Mouse (Mus musculus): Measurements from ENCODE around the gene Rasl12. TPM values are rescaled to one million over a fixed set of nuclear protein-coding genes. Genes with fewer than 3 reads are reported as not detected.

Gene Rasl12
- total and polyA plus RNA-seq, 2 experiments from 2014 or later, result 4.3 to 9.3 TPM

DNA sequence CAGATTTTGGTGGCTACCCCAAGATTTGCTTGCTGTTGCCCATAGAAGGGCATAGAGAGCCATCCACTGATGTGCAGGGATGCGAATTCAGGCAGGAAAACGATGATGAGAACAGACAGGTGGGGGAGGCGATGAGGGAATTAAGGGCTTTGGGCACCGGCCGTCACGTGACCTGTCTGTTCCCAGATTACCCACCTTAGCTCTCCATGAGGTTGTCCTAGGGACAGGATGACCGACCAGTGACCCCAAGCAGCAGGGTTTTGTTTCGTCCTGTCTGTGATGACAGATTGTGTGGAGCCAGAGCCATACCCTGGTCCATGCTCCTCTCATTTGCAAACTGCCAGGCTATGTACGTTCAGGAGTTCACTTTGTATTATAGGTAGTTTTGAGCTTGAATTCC, 34.6 kb upstream of the Rasl12 start:
- WGBS, result 76% methylated on average over 9 of the region's 9 CpGs
- Histone ChIP-seq H3K27ac (ENCODE audit: low read depth, low read length) (no peak overlapping the region), H3K9me3 (ENCODE audit: low read length) (no peaks in the 10 kb centered on the region), H3K4me2 (ENCODE audit: low read depth, low read length, poor library complexity, severe bottlenecking) (no peak overlapping the region), H3K27me3 (ENCODE audit: insufficient read depth, low read length) (no peaks in the 10 kb centered on the region), H3K4me3 (ENCODE audit: low read depth, low read length) (no peak overlapping the region), H3K9ac (replicated peaks; ENCODE audit: low read length, poor library complexity, severe bottlenecking) (no peak overlapping the region), H3K36me3 (ENCODE audit: insufficient read depth, low read length) (peaks cover 24% of the 10 kb centered on the region), H3K4me1 (ENCODE audit: insufficient read depth, low read length) (no peaks in the 10 kb centered on the region)
- ATAC-seq (ENCODE audit: low FRiP score) (no peak), DNase-seq (ENCODE audit: low spot score) (no peak)
- no peak for TF ChIP-seq CTCF (IDR thresholded peaks at IDR 0.05)

GRCm38 (mm10) chr9:65365721-65366120, 32.6 kb upstream of the Rasl12 start:
- no peak overlapping the region for H3K27ac ChIP-seq (ENCODE audit: low read depth, low read length)
- TF ChIP-seq CTCF (IDR thresholded peaks at IDR 0.05), result no peak
- DNase-seq (ENCODE audit: low spot score) (no peak), ATAC-seq (ENCODE audit: low FRiP score) (no peak)
- H3K4me2 ChIP-seq (ENCODE audit: low read depth, low read length, poor library complexity, severe bottlenecking), result no peak overlapping the region
- no peak overlapping the region for H3K4me3 ChIP-seq (ENCODE audit: low read depth, low read length)
- H3K36me3 ChIP-seq (ENCODE audit: insufficient read depth, low read length), result peaks cover 10% of the 10 kb centered on the region
- no peaks in the 10 kb centered on the region for H3K27me3 ChIP-seq (ENCODE audit: insufficient read depth, low read length)
- no peaks in the 10 kb centered on the region for H3K9me3 ChIP-seq (ENCODE audit: low read length)
- no peaks in the 10 kb centered on the region for H3K4me1 ChIP-seq (ENCODE audit: insufficient read depth, low read length)
- 92% methylated on average over 7 of the region's 7 CpGs for WGBS
- no peak overlapping the region for H3K9ac ChIP-seq (replicated peaks; ENCODE audit: low read length, poor library complexity, severe bottlenecking)

GRCm38 (mm10) chr9:65371756-65372155, 26.6 kb upstream of the Rasl12 start:
- DNase-seq (ENCODE audit: low spot score) (no peak), ATAC-seq (ENCODE audit: low FRiP score) (no peak)
- peaks cover 21% of the 10 kb centered on the region for H3K36me3 ChIP-seq (ENCODE audit: insufficient read depth, low read length)
- no peaks in the 10 kb centered on the region for H3K27me3 ChIP-seq (ENCODE audit: insufficient read depth, low read length)
- no peak overlapping the region for H3K27ac ChIP-seq (ENCODE audit: low read depth, low read length)
- no peak for TF ChIP-seq CTCF (IDR thresholded peaks at IDR 0.05)
- no peaks in the 10 kb centered on the region for H3K4me1 ChIP-seq (ENCODE audit: insufficient read depth, low read length)
- no peak overlapping the region for H3K4me2 ChIP-seq (ENCODE audit: low read depth, low read length, poor library complexity, severe bottlenecking)
- no peak overlapping the region for H3K4me3 ChIP-seq (ENCODE audit: low read depth, low read length)
- no peak overlapping the region for H3K9ac ChIP-seq (replicated peaks; ENCODE audit: low read length, poor library complexity, severe bottlenecking)
- H3K9me3 ChIP-seq (ENCODE audit: low read length), result no peaks in the 10 kb centered on the region
- WGBS, result 81% methylated on average over 24 of the region's 24 CpGs

- Histone ChIP-seq H3K27ac (ENCODE audit: low read depth, low read length) (no peak overlapping the region), H3K4me3 (ENCODE audit: low read depth, low read length) (no peak overlapping the region), H3K27me3 (ENCODE audit: insufficient read depth, low read length) (no peaks in the 10 kb centered on the region), H3K4me1 (ENCODE audit: insufficient read depth, low read length) (no peaks in the 10 kb centered on the region), H3K9ac (replicated peaks; ENCODE audit: low read length, poor library complexity, severe bottlenecking) (no peak overlapping the region), H3K4me2 (ENCODE audit: low read depth, low read length, poor library complexity, severe bottlenecking) (no peak overlapping the region), H3K9me3 (ENCODE audit: low read length) (no peaks in the 10 kb centered on the region), H3K36me3 (ENCODE audit: insufficient read depth, low read length) (peaks cover 26% of the 10 kb centered on the region)
- DNase-seq (ENCODE audit: low spot score) (peak; percentile 15), ATAC-seq (ENCODE audit: low FRiP score) (no peak)
- peak; percentile 56 for TF ChIP-seq CTCF (IDR thresholded peaks at IDR 0.05)
- WGBS, result 69% methylated on average over 4 of the region's 4 CpGs
Observed at GRCm38 (mm10) chr9:65372449-65372848, 25.9 kb upstream of the Rasl12 start.

DNA sequence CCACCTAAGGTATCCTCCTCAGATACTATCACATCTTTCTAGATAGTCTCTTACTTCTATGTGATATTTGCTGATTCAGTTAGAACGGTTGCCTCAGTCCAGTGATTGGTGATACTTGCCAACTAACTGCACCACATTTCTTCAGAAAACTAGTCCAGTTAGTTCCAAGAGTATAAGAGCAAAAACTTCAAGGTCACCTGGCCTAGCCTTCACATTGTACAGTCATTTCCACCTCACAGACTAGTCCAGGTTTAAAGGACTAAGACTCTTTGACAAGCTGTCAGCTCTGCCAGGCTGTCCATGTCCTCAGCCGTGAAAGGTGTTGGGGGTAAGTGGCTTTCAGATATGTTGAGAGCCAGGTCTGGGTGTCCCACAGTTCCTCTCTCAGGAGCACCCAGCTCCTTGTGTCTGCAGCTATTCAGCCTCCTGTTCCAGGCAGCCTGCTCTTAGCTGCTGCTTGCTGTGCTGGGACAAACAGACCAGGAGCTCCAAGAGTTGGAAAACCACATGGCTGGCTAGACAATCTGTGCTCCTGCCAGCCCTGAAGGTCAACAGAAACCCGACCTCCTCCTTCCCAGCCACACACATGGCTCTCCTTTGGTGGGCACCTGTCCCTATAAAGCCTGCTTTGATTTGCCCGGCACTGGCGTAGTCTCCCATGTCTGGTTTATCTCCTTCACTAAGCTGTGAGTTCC, 23.7 kb upstream of the Rasl12 start:
- no peak for DNase-seq (ENCODE audit: low spot score)
- Histone ChIP-seq H3K27me3 (ENCODE audit: insufficient read depth, low read length) (no peaks in the 10 kb centered on the region), H3K4me3 (ENCODE audit: low read depth, low read length) (no peak overlapping the region), H3K27ac (ENCODE audit: low read depth, low read length) (no peak overlapping the region), H3K4me1 (ENCODE audit: insufficient read depth, low read length) (no peaks in the 10 kb centered on the region), H3K9ac (replicated peaks; ENCODE audit: low read length, poor library complexity, severe bottlenecking) (no peak overlapping the region), H3K9me3 (ENCODE audit: low read length) (no peaks in the 10 kb centered on the region), H3K36me3 (ENCODE audit: insufficient read depth, low read length) (peaks cover 33% of the 10 kb centered on the region), H3K4me2 (ENCODE audit: low read depth, low read length, poor library complexity, severe bottlenecking) (no peak overlapping the region)
- no peak for ATAC-seq (ENCODE audit: low FRiP score)
- no peak for TF ChIP-seq CTCF (IDR thresholded peaks at IDR 0.05)
- 89% methylated on average over 5 of the region's 5 CpGs for WGBS

DNA sequence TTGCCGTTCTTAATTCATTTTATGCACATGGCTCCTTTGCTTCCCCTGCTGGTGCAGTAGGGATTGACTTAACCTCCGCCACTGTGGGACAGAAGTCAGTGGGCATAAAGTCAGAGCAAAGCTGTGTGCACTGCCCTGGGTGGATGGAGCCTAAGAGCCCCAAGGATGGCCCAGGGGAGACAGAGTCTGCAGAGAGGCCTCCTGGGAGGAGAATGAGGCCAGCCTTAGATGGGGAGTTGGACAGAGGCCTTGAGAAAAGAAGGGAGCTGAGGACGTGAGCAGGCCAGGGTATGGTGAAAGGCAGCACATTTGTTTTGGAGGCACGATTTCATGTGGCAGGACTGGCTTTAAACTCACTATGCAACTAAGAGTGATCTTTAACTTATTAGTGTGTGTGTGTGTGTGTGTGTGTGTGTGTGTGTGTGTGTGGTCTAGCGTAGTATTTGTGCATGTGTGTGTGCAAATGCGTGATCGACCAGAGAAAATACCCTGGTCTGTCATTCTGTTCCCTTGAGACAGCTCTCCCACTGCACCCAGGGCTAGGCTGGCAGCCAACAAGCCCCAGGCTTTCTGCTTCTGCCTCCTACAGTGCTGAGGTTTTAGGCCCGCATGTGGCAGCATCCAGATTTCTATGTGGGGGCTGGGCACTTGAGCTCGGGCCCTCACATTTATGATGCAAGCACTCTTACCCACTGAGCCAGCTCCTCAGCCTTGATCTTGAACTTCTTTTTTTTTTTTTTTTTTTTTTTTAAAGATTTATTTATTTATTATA, 23.0 kb upstream of the Rasl12 start:
- Histone ChIP-seq H3K9ac (replicated peaks; ENCODE audit: low read length, poor library complexity, severe bottlenecking) (no peak overlapping the region), H3K27me3 (ENCODE audit: insufficient read depth, low read length) (no peaks in the 10 kb centered on the region), H3K27ac (ENCODE audit: low read depth, low read length) (no peak overlapping the region), H3K4me2 (ENCODE audit: low read depth, low read length, poor library complexity, severe bottlenecking) (no peak overlapping the region), H3K36me3 (ENCODE audit: insufficient read depth, low read length) (peaks cover 33% of the 10 kb centered on the region), H3K4me1 (ENCODE audit: insufficient read depth, low read length) (no peaks in the 10 kb centered on the region), H3K9me3 (ENCODE audit: low read length) (no peaks in the 10 kb centered on the region), H3K4me3 (ENCODE audit: low read depth, low read length) (no peak overlapping the region)
- DNase-seq (ENCODE audit: low spot score) (no peak), ATAC-seq (ENCODE audit: low FRiP score) (no peak)
- WGBS, result 73% methylated on average over 9 of the region's 9 CpGs
- TF ChIP-seq CTCF (IDR thresholded peaks at IDR 0.05), result no peak
